Comparison of ENCODE assay signal across 9 mouse cellular contexts in the genomic region with DNA sequence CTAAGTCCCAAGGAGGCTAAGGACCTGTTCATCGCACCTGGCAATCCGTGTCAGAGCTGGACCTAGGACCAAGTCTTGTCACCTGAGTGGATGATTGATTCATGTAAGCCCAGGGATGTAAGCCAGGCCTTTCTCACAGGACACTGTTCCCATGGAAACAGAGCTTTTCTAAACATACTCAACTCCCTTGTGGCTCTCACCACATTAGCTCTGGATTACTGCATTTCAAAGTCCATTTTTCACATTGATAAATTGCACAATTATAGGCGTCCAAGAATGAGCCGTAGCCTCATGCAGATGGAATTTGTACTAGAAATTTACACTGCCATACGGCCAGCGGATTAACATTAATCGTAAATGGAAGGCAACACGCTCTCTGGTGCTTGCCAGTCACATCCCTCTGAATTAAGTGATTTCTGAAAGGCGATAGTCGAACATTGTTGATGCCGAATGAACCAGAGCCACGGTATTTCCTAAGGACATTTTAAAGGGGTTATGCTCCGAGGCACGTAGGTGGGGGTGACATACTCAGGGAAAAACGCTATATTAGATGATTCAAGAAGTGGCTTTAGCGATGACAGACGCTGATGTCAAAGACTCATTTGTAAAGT. TPM values are rescaled to one million over a fixed set of nuclear protein-coding genes. Genes with fewer than 3 reads are reported as not detected.
A peak's percentile ranks its signal among the peaks of the same experiment; 100 is the strongest.
DNase-seq lines count a peak whose midpoint lies in the region; ATAC-seq and TF ChIP-seq lines count a peak whose summit lies in the region.
"Had no signal": no experiment of that assay in that cellular context is flagged by ENCODE, and none has a peak within 500 bp of the region (broad histone marks: within the 10 kb centered on the region; RNA-seq: fewer than 3 reads in every experiment).

No protein-coding gene starts in this region.

- peak overlapping the region; percentile 20; the same call in 1 of the 2 replicates for H3K27ac ChIP-seq in lung, embryonic 14.5 days (ENCODE audit: low read depth)
- peak overlapping the region; percentile 60; the same call in 1 of the 2 replicates for H3K27ac ChIP-seq in embryonic facial prominence, embryonic 14.5 days (replicated peaks; ENCODE audit: low read depth, low read length)
- H3K27ac ChIP-seq in limb, embryonic 12.5 days: peak overlapping the region; percentile 18; the same call in 1 of the 2 replicates
- peak overlapping the region; percentile 67 for H3K27ac ChIP-seq in stomach, embryonic 16.5 days (ENCODE audit: low read length)
- H3K27ac ChIP-seq: macrophage had no signal

- H3K4me1 ChIP-seq in lung, embryonic 14.5 days (ENCODE audit: insufficient read depth): peaks cover 7% of the 10 kb centered on the region
- H3K4me1 ChIP-seq in embryonic facial prominence, embryonic 14.5 days (ENCODE audit: control insufficient read depth, insufficient read depth, low read length): peaks cover 38% of the 10 kb centered on the region
- H3K4me1 ChIP-seq in limb, embryonic 12.5 days (replicated peaks): peaks cover 33% of the 10 kb centered on the region
- peaks cover 24% of the 10 kb centered on the region for H3K4me1 ChIP-seq in stomach, embryonic 16.5 days (ENCODE audit: control insufficient read depth, insufficient read depth, low read length)

- no peaks in the 10 kb centered on the region for H3K27me3 ChIP-seq in lung, embryonic 14.5 days (ENCODE audit: insufficient read depth, low read length)
- H3K27me3 ChIP-seq in embryonic facial prominence, embryonic 14.5 days (replicated peaks; ENCODE audit: control insufficient read depth, insufficient read depth, low read length): no peaks in the 10 kb centered on the region
- peaks cover 4% of the 10 kb centered on the region; the same call in 1 of the 2 replicates for H3K27me3 ChIP-seq in limb, embryonic 12.5 days
- H3K27me3 ChIP-seq in stomach, embryonic 16.5 days (ENCODE audit: control insufficient read depth, insufficient read depth, low read length): no peaks in the 10 kb centered on the region

- H3K4me2 ChIP-seq in lung, embryonic 14.5 days: peak overlapping the region; percentile 32; the same call in 1 of the 2 replicates
- peak overlapping the region; percentile 16; the same call in 1 of the 2 replicates for H3K4me2 ChIP-seq in embryonic facial prominence, embryonic 14.5 days (ENCODE audit: low read depth, low read length)
- no peak overlapping the region for H3K4me2 ChIP-seq in limb, embryonic 12.5 days
- H3K4me2 ChIP-seq in stomach, embryonic 16.5 days (ENCODE audit: low read depth, low read length): peak overlapping the region; percentile 28

- ATAC-seq in lung, embryonic 14.5 days (ENCODE audit: insufficient read depth): peak; percentile 72
- peak; percentile 72 for ATAC-seq in embryonic facial prominence, embryonic 14.5 days (ENCODE audit: low read depth)
- ATAC-seq in limb, embryonic 12.5 days (ENCODE audit: insufficient number of reproducible peaks, insufficient read depth, low FRiP score, low TSS enrichment, low read depth): peak; percentile 56; the same call in 1 of the 2 replicates
- peak; percentile 87 for ATAC-seq in stomach, embryonic 16.5 days (ENCODE audit: insufficient read depth, low FRiP score)

- DNase-seq in lung, embryonic 14.5 days: peak; percentile 77
- DNase-seq in lung, postnatal 4 days: no peak
- peak; percentile 87 for DNase-seq in embryonic facial prominence, embryonic 14.5 days (ENCODE audit: low spot score)
- DNase-seq in thymus, postnatal 0 days (ENCODE audit: low spot score): no peak
- DNase-seq in layer of hippocampus, adult 9-11 months: no peak
- DNase-seq in kidney, postnatal 14 days: no peak

- 0 out of 2 replicates have a peak overlapping the region, but pooled peaks have one; percentile 6 for H3K9ac ChIP-seq in lung, embryonic 14.5 days
- no peak overlapping the region for H3K9ac ChIP-seq in embryonic facial prominence, embryonic 14.5 days (ENCODE audit: low read depth, low read length)
- no peak overlapping the region for H3K9ac ChIP-seq in limb, embryonic 12.5 days (replicated peaks)
- H3K9ac ChIP-seq in stomach, embryonic 16.5 days (ENCODE audit: low read length): no peak overlapping the region; the same call in 1 of the 2 replicates

- no peak overlapping the region for H3K4me3 ChIP-seq in lung, embryonic 14.5 days (ENCODE audit: low read depth, low read length)
- no peak overlapping the region for H3K4me3 ChIP-seq in embryonic facial prominence, embryonic 14.5 days (ENCODE audit: low read depth, low read length)
- no peak overlapping the region for H3K4me3 ChIP-seq in limb, embryonic 12.5 days (replicated peaks)
- H3K4me3 ChIP-seq in stomach, embryonic 16.5 days (replicated peaks; ENCODE audit: low read length): no peak overlapping the region

- no peaks in the 10 kb centered on the region for H3K36me3 ChIP-seq in lung, embryonic 14.5 days (ENCODE audit: insufficient read depth)
- H3K36me3 ChIP-seq in embryonic facial prominence, embryonic 14.5 days (ENCODE audit: control insufficient read depth, insufficient read depth, low read length): no peaks in the 10 kb centered on the region
- H3K36me3 ChIP-seq in limb, embryonic 12.5 days: no peaks in the 10 kb centered on the region
- H3K36me3 ChIP-seq in stomach, embryonic 16.5 days (ENCODE audit: control insufficient read depth, insufficient read depth, low read length): no peaks in the 10 kb centered on the region

- 0 out of 2 replicates have a peak, but pooled peaks cover 3% of the 10 kb centered on the region for H3K9me3 ChIP-seq in lung, embryonic 14.5 days (ENCODE audit: low read depth, low read length)
- H3K9me3 ChIP-seq in embryonic facial prominence, embryonic 14.5 days (ENCODE audit: control insufficient read depth, low read length): no peaks in the 10 kb centered on the region
- 0 out of 2 replicates have a peak, but pooled peaks cover 6% of the 10 kb centered on the region for H3K9me3 ChIP-seq in limb, embryonic 12.5 days
- 0 out of 2 replicates have a peak, but pooled peaks cover 2% of the 10 kb centered on the region for H3K9me3 ChIP-seq in stomach, embryonic 16.5 days (replicated peaks; ENCODE audit: control insufficient read depth, low read length)

- 21% methylated on average over 17 of the region's 17 CpGs for WGBS in lung, embryonic 14.5 days
- WGBS in embryonic facial prominence, embryonic 14.5 days: 37% methylated on average over 17 of the region's 17 CpGs
- 35% methylated on average over 17 of the region's 17 CpGs for WGBS in limb, embryonic 12.5 days
- 19% methylated on average over 17 of the region's 17 CpGs for WGBS in stomach, embryonic 16.5 days

- TF ChIP-seq CTCF in lung, embryonic 14.5 days (IDR thresholded peaks at IDR 0.05; ENCODE audit: low read depth): no peak

RNA-seq across cellular contexts. Expression of a gene that starts 23.7 kb away (rescaled TPM):
- polyA plus RNA-seq in lung, embryonic 14.5 days (2014; fragmentation: Nextera tagmentation; extraction: Ambion mirVana): 44.2 and 47.5 TPM in 2 replicates
- 40.7 and 47.0 TPM in 2 replicates for polyA plus RNA-seq in embryonic facial prominence, embryonic 14.5 days (2014; fragmentation: Nextera tagmentation; extraction: Ambion mirVana)
- polyA plus RNA-seq in limb, embryonic 12.5 days (2016; fragmentation: Nextera tagmentation; extraction: Ambion mirVana): 52.6 and 53.7 TPM in 2 replicates
- polyA plus RNA-seq in stomach, embryonic 16.5 days (2015; fragmentation: Nextera tagmentation; extraction: Ambion mirVana): 41.9 and 44.9 TPM in 2 replicates
- 51.7 and 53.3 TPM in 2 replicates for polyA plus RNA-seq in thymus, postnatal 0 days (2015; fragmentation: Nextera tagmentation; extraction: Ambion mirVana)

RNA-seq across cellular contexts. Expression of a gene that starts 23.9 kb away (rescaled TPM):
- 166 and 188 TPM in 2 replicates for polyA plus RNA-seq in lung, embryonic 14.5 days (2014; fragmentation: Nextera tagmentation; extraction: Ambion mirVana)
- polyA plus RNA-seq in embryonic facial prominence, embryonic 14.5 days (2014; fragmentation: Nextera tagmentation; extraction: Ambion mirVana): 175 and 190 TPM in 2 replicates
- polyA plus RNA-seq in limb, embryonic 12.5 days (2016; fragmentation: Nextera tagmentation; extraction: Ambion mirVana): 196 and 209 TPM in 2 replicates
- polyA plus RNA-seq in stomach, embryonic 16.5 days (2015; fragmentation: Nextera tagmentation; extraction: Ambion mirVana): 161 and 206 TPM in 2 replicates
- polyA plus RNA-seq in thymus, postnatal 0 days (2015; fragmentation: Nextera tagmentation; extraction: Ambion mirVana): 181 and 185 TPM in 2 replicates

Comparison
In these comparisons a context has a peak if more than half of its experiments do, and no peak if none do; other contexts are left out.
1. DNase-seq: peak in lung, embryonic 14.5 days (single experiment) and embryonic facial prominence, embryonic 14.5 days (single experiment); none in lung, postnatal 4 days (0 of 2), thymus, postnatal 0 days (single experiment), layer of hippocampus, adult 9-11 months (single experiment) and kidney, postnatal 14 days (single experiment).
2. Peak in every context shown above with its lines, with median percentiles within 50 percentile points of each other: ATAC-seq and H3K27ac ChIP-seq.